Mouse (Mus musculus): ENCODE results near the gene Snu13. TPM values are rescaled to one million over a fixed set of nuclear protein-coding genes. Genes with fewer than 3 reads are reported as not detected.

Gene Snu13
- polyA plus RNA-seq, 1 experiment from 2014 or later: 192 TPM

GRCm38 (mm10) chr15:82019288-82019687, 28.1 kb downstream of the Snu13 start:
- ATAC-seq (ENCODE audit: low FRiP score): no peak
- Histone ChIP-seq H3K9me3 (replicated peaks) (no peaks in the 10 kb centered on the region), H3K4me2 (replicated peaks) (no peak overlapping the region), H3K4me1 (peaks cover 16% of the 10 kb centered on the region), H3K27me3 (no peaks in the 10 kb centered on the region), H3K36me3 (peaks cover 38% of the 10 kb centered on the region), H3K27ac (no peak overlapping the region), H3K4me3 (no peak overlapping the region), H3K9ac (no peak overlapping the region)
- 87% methylated on average over 3 of the region's 3 CpGs for WGBS

- H3K4me3 ChIP-seq: no peak overlapping the region
- no peaks in the 10 kb centered on the region for H3K9me3 ChIP-seq (replicated peaks)
- H3K4me1 ChIP-seq: peaks cover 20% of the 10 kb centered on the region
- peaks cover 22% of the 10 kb centered on the region for H3K36me3 ChIP-seq
- H3K27me3 ChIP-seq: no peaks in the 10 kb centered on the region
- H3K4me2 ChIP-seq (replicated peaks): no peak overlapping the region
- 75% methylated on average over 4 of the region's 4 CpGs for WGBS
- ATAC-seq (ENCODE audit: low FRiP score): no peak
- H3K27ac ChIP-seq: no peak overlapping the region
- H3K9ac ChIP-seq: no peak overlapping the region
Measured at GRCm38 (mm10) chr15:82017461-82017860, 29.9 kb downstream of the Snu13 start.

- Histone ChIP-seq H3K27me3 (no peaks in the 10 kb centered on the region), H3K9ac (peak overlapping the region; percentile 95), H3K4me3 (peak overlapping the region; percentile 89), H3K27ac (peak overlapping the region; percentile 77; the same call in 1 of the 2 replicates), H3K9me3 (replicated peaks) (no peaks in the 10 kb centered on the region), H3K4me2 (replicated peaks) (peak overlapping the region; percentile 80), H3K36me3 (peaks cover 18% of the 10 kb centered on the region), H3K4me1 (peaks cover 20% of the 10 kb centered on the region)
- ATAC-seq (ENCODE audit: low FRiP score): no peak
- WGBS: 33% methylated on average over 6 of the region's 6 CpGs
Measured at GRCm38 (mm10) chr15:82016830-82017229, 30.6 kb downstream of the Snu13 start.

- H3K9me3 ChIP-seq (replicated peaks): no peaks in the 10 kb centered on the region
- H3K27ac ChIP-seq: peak overlapping the region; percentile 84
- no peaks in the 10 kb centered on the region for H3K27me3 ChIP-seq
- H3K36me3 ChIP-seq: peaks cover 18% of the 10 kb centered on the region
- ATAC-seq (ENCODE audit: low FRiP score): peak; percentile 97
- H3K4me1 ChIP-seq: peaks cover 20% of the 10 kb centered on the region
- peak overlapping the region; percentile 89 for H3K4me3 ChIP-seq
- H3K9ac ChIP-seq: peak overlapping the region; percentile 95
- H3K4me2 ChIP-seq (replicated peaks): peak overlapping the region; percentile 82
- WGBS: under 1% methylated on average over 53 of the region's 53 CpGs
Measured at GRCm38 (mm10) chr15:82016101-82016808, 31.1 kb downstream of the Snu13 start.

- no peaks in the 10 kb centered on the region for H3K27me3 ChIP-seq
- peak overlapping the region; percentile 82 for H3K4me2 ChIP-seq (replicated peaks)
- peak overlapping the region; percentile 95 for H3K9ac ChIP-seq
- H3K27ac ChIP-seq: peak overlapping the region; percentile 84
- H3K36me3 ChIP-seq: peaks cover 18% of the 10 kb centered on the region
- peak overlapping the region; percentile 89 for H3K4me3 ChIP-seq
- H3K9me3 ChIP-seq (replicated peaks): no peaks in the 10 kb centered on the region
- WGBS: under 1% methylated on average over 33 of the region's 39 CpGs
- H3K4me1 ChIP-seq: peaks cover 20% of the 10 kb centered on the region
- ATAC-seq (ENCODE audit: low FRiP score): peak; percentile 84
Measured at GRCm38 (mm10) chr15:82015392-82016100, 31.9 kb downstream of the Snu13 start.

GRCm38 (mm10) chr15:82014745-82015391, 32.5 kb downstream of the Snu13 start:
- Histone ChIP-seq H3K36me3 (peaks cover 13% of the 10 kb centered on the region), H3K27me3 (no peaks in the 10 kb centered on the region), H3K9ac (peak overlapping the region; percentile 95), H3K4me1 (peaks cover 20% of the 10 kb centered on the region), H3K4me3 (peak overlapping the region; percentile 89), H3K9me3 (replicated peaks) (no peaks in the 10 kb centered on the region), H3K4me2 (replicated peaks) (peak overlapping the region; percentile 82), H3K27ac (peak overlapping the region; percentile 84)
- no peak for ATAC-seq (ENCODE audit: low FRiP score)
- WGBS: 22% methylated on average over 9 of the region's 9 CpGs

GRCm38 (mm10) chr15:82011947-82012346, 35.5 kb downstream of the Snu13 start:
- H3K27ac ChIP-seq: no peak overlapping the region
- 0 out of 2 replicates have a peak, but pooled peaks cover 3% of the 10 kb centered on the region for H3K36me3 ChIP-seq
- H3K4me3 ChIP-seq: no peak overlapping the region
- H3K4me2 ChIP-seq (replicated peaks): no peak overlapping the region
- H3K9ac ChIP-seq: no peak overlapping the region
- H3K9me3 ChIP-seq (replicated peaks): no peaks in the 10 kb centered on the region
- 91% methylated on average over 6 of the region's 6 CpGs for WGBS
- no peaks in the 10 kb centered on the region for H3K27me3 ChIP-seq
- no peak for ATAC-seq (ENCODE audit: low FRiP score)
- H3K4me1 ChIP-seq: peaks cover 19% of the 10 kb centered on the region

GRCm38 (mm10) chr15:82004257-82004656, 43.1 kb downstream of the Snu13 start:
- ATAC-seq (ENCODE audit: low FRiP score): no peak
- Histone ChIP-seq H3K9me3 (replicated peaks) (no peaks in the 10 kb centered on the region), H3K9ac (no peak overlapping the region), H3K36me3 (peaks cover 32% of the 10 kb centered on the region), H3K27ac (no peak overlapping the region), H3K4me3 (no peak overlapping the region), H3K27me3 (no peaks in the 10 kb centered on the region), H3K4me1 (no peaks in the 10 kb centered on the region), H3K4me2 (replicated peaks) (no peak overlapping the region)
- 92% methylated on average over 8 of the region's 8 CpGs for WGBS

- H3K9ac ChIP-seq: no peak overlapping the region
- no peak overlapping the region for H3K4me3 ChIP-seq
- H3K4me1 ChIP-seq: no peaks in the 10 kb centered on the region
- no peaks in the 10 kb centered on the region for H3K9me3 ChIP-seq (replicated peaks)
- H3K27ac ChIP-seq: no peak overlapping the region
- H3K27me3 ChIP-seq: no peaks in the 10 kb centered on the region
- 94% methylated on average over 6 of the region's 6 CpGs for WGBS
- ATAC-seq (ENCODE audit: low FRiP score): no peak
- H3K36me3 ChIP-seq: peaks cover 46% of the 10 kb centered on the region
- H3K4me2 ChIP-seq (replicated peaks): no peak overlapping the region
Measured at GRCm38 (mm10) chr15:81993992-81994391, 53.4 kb downstream of the Snu13 start.

- H3K4me1 ChIP-seq: peaks cover 5% of the 10 kb centered on the region; the same call in 1 of the 2 replicates
- WGBS: 49% methylated on average over 7 of the region's 7 CpGs
- no peak overlapping the region for H3K4me3 ChIP-seq
- H3K36me3 ChIP-seq: peaks cover 22% of the 10 kb centered on the region
- no peak for ATAC-seq (ENCODE audit: low FRiP score)
- no peak overlapping the region for H3K4me2 ChIP-seq (replicated peaks)
- H3K27me3 ChIP-seq: no peaks in the 10 kb centered on the region
- no peaks in the 10 kb centered on the region for H3K9me3 ChIP-seq (replicated peaks)
- H3K27ac ChIP-seq: no peak overlapping the region
- H3K9ac ChIP-seq: no peak overlapping the region
Measured at GRCm38 (mm10) chr15:81990549-81990948, 56.8 kb downstream of the Snu13 start.
